Mouse (Mus musculus) urinary bladder, postnatal 14 days (tissue): ENCODE data around the gene D330045A20Rik.
A peak's percentile ranks its signal among the peaks of the same experiment; 100 is the strongest.
"Not testable (repeated sequence)": the region's sequence is repeated elsewhere in the genome, so short reads cannot be mapped to it uniquely, and the experiment has no call there.

Source experiments
- DNase-seq: peaks from one replicate; pipeline ENCODE4 v3.0.0; 2021; ENCODE audit warnings: low spot score

D330045A20Rik gene

DNA sequence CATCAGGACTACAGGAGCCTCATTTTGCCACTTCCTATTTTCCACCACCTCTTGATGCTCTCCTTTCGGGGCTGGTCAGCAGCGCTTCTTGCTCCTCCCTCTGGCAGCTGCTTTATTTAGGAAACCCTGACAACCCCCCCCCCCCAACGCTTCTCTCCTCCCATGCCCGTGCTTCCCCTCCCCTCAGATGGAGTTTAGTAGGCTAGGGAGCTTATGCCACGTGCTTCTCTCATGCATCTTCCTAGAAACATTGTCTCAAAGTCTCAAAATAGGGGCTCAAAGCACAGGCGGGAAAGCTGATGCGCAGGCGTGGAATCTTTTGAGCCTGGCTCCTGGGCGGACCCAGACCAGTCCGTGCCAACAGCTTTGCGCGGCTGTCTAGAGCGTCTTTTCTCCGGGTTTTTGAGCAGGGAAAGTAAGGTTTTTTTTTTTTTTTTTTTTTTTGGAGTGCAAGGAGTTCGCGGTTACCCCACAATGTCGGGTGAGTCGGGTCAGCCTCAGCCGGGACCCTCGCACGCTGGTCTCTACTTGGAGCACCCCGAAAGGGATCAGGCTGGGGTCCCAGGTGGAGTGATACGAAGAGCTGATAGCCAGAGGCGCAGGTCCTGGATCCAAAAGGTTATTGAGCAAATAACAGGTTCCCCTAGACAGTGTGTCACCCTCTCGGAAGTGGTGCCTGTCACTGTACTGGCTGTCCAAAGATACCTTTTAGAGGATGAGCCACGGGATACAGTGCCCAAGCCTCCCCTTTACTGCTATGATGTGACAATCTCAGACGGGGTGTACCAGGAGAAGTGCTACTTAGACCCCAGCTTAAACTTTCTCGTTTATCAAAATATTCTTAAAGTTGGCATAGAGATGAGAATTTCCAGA lies at the start of gene D330045A20Rik:
TSS of gene D330045A20Rik (plus strand) at position 346 of the 873 bp plus-strand sequence.
- DNase-seq, result peak; percentile 5

- DNase-seq, result no peak
Observed at GRCm38 (mm10) chrX:139432550-139432949, 47.6 kb upstream of the D330045A20Rik start.

DNA sequence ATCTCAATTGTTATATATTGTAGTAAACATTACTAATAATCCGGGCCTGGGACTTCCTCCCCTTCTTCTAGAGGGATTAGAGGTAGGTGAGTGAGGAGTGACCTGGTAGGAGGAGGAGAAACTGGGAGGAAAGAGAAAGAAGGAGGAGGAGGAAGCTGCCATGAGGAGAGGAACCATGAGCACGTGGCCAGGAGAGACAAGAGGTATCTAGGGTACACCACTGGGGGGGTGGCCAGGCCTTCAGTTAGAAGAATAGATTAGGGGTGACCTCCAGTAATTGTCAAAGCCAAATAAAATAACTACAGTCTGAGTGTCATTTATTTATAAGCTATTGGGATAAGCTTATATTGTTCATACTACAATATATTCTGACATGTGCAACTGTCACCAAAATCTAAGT lies 45.0 kb upstream of the D330045A20Rik start:
- DNase-seq, result no peak

GRCm38 (mm10) chrX:139441057-139441456 lies 39.1 kb upstream of the D330045A20Rik start:
- DNase-seq, result not testable (repeated sequence)

DNA sequence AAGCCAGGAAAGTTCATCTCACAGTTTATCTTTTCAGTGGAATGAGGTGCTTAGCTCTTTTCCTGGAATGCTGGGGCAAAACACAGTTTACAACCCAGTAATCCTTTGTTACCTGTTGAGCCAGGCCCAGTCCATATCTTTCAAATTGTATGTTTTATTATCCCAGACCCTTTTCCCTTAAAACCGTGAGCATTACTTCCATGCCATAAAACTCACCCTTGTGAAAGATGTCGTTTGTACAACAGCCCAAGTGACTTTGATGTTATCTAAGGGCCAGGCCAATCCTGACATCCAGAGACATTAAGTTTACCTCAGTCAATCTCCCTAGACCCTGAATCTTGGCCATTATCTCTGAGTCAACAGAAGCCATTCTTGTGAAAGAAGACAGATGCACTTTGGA lies 23.4 kb upstream of the D330045A20Rik start:
- DNase-seq, result no peak

DNA sequence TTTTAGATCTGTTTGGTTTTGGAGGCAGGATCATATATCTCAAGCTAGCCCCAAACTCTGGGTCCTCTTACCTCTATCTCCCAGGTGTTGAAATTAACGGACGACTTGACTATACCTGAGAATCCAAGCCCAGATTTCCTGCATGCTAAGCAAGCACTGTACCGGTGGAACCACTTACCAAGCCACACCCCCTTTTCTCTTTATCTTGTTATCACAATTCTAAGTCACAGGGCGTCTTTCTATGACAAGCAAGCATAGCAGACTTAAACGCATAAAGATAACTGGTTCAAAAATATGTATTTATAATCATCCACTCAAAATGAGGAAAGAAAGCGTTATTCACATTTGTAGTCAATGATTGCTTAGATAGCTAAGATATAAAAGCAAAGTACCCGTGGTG lies 1.9 kb downstream of the D330045A20Rik start:
- DNase-seq, result peak; percentile 7

DNA sequence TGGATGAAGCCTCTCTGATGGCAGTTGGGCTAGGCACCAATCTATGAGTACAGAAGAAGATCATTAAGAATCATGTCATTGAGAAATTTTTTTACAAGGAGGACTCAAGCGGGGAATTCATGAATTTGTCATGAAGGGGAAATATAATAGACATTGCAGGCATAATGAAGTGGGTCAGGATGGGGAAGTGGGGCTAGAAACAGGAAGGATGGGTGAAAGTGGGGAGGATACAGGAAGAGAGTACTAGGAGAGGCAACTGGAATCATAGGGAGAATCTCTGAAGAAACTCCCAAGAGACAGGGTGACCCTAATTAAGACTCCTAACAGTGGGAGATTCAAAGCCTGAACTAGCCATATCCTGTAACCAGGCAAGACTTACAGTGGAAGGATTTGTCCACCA lies 4.8 kb downstream of the D330045A20Rik start:
- DNase-seq, result no peak

DNA sequence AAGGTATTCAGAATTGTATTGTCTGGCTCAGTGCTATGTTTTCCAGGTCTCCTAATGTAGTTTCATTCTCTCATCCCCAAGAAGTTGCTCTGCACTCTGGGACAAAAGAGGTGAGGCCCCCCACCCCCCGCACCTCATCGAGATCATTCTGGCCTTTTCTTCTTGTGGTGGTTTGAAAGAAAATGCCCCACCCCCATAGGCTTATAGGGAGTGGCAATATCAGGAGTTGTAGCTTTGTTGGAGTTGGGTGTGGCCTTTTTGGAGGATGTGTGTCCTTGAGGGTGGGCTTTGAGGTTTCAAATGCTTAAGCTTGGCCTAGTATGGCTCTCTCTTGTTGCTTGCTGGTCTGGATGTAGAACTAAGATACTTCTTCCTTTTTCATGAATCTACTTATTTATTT lies 36.0 kb downstream of the D330045A20Rik start:
- no peak for DNase-seq

DNA sequence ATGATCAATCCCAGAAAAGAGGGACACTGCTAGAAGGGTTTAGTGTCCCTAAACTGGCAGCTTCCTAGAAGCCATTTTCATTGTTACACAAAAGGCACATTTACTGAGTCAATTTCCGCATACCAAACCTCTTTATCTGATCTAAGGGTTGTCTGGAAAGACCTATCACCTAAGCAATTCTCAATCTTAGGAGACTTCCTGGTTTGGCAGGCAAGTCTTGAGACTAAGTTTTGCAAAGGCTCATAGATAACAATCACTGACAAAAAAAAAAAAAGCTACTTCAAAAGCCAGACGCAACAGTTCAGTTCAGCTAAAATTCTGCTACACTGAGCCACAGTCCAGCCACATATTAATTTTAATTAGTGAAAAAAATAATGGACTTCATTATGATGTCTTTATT lies 39.1 kb downstream of the D330045A20Rik start:
- no peak for DNase-seq

GRCm38 (mm10) chrX:139524303-139525091 lies 44.3 kb downstream of the D330045A20Rik start:
- DNase-seq, result peak; percentile 24

GRCm38 (mm10) chrX:139525724-139526123 lies 45.6 kb downstream of the D330045A20Rik start:
- no peak for DNase-seq

DNA sequence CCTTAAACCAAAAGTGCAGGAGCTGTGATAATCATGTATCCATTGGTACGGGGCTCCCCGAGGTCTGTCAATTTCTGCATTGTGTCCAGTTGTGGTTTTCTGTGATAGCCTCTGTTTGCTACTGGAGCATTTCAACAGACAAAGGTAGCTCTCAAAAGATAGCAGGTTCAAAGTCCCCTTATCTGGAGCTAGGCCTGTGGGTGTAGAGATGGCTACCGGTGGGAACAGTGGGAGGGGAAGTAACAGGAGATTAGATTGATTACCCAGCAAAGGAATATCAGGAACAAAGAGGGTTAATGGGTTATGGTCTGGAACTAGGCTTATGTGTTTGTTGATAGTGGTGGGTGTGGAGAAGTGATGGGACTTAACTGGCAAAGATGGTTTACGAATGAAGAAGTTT lies 46.8 kb downstream of the D330045A20Rik start:
- no peak for DNase-seq

GRCm38 (mm10) chrX:139529678-139530077 lies 49.5 kb downstream of the D330045A20Rik start:
- no peak for DNase-seq

GRCm38 (mm10) chrX:139532293-139532692 lies 52.1 kb downstream of the D330045A20Rik start:
- DNase-seq, result no peak

GRCm38 (mm10) chrX:139537641-139538397 lies 57.7 kb downstream of the D330045A20Rik start:
- no peak for DNase-seq

- no peak for DNase-seq
Observed at GRCm38 (mm10) chrX:139543726-139544125, 63.6 kb downstream of the D330045A20Rik start.

- no peak for DNase-seq
Observed at GRCm38 (mm10) chrX:139550456-139550855, 70.3 kb downstream of the D330045A20Rik start.

DNA sequence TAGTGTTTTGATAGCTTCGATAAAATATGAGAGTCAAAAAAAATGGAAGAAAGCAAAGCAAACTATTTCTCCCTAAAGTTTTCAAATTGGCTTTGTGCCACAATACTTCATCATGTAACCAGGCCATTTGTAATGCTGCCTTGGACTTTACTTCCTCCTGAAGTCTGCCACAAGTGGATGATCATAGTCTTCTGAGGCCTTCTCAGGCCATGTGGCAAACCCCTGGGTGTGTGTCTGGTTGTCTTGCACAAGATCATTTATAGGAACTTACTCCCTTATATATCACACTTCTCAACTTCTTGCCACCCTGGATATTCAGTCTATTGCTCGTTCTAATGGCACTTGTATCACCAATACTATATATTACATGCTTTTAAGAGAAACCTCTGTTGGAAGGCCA lies 71.9 kb downstream of the D330045A20Rik start:
- no peak for DNase-seq

DNA sequence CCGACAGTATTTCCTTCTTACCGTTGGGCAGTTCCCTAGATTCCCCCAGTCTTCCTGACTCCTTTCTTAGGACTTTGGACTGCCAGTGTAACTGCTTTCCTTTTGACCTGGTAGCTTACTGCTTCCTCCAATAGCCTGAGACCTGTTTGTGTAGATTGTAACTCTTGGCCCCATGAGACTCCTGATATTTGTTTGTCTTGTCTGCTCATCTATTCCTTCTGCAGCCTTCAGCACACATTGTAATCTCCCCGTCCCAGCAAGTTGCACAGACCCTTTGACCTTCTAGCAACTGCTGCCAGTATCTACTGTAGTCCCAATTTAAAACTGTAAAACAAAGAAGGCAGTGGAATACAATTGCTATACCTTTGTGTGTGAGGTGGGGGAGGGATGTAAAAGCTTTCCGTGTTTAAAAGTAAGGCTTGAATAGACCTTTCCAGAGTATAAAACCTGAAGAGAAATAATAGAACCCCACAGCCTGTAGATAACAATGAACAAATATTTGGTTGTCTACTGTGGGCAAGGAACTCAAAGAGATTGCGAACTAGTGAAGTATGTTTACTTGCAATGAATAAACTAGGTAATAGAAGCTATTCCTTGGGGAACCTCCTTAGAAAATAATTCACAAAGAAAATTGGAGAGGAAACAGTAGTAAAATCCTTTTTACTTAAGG lies 82.2 kb downstream of the D330045A20Rik start:
- peak; percentile 5 for DNase-seq

GRCm38 (mm10) chrX:139562925-139563461 lies 82.8 kb downstream of the D330045A20Rik start, which contains the start of gene Rnf128:
TSS of gene Rnf128 (plus strand) at chrX:139563316.
- DNase-seq, result peak; percentile 42

DNA sequence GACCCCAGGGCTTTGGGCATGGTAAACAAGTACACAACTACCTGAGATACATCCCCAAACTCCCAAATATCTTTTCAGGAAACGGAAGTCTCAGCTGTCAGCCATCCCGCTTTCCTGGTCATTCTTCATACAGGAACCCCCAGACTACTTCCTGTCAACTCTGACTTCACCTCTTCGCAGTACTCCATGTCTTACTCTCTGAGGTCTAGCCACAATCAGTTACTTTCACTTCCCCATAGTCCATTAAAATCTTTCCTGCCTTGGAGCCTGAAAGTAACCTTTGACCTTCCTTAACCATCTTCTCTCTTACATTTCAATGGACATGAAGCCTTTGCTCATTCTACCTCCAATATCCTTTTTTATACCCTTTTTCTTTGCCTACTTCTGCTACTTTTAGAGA lies 89.9 kb downstream of the D330045A20Rik start:
- DNase-seq, result no peak
